Mouse (Mus musculus) regulatory T cell (primary cell): ENCODE results near the gene Gper1.

Experiments
- in situ Hi-C: fragments of 300-600 bp; cut with MboI, MseI; formaldehyde crosslinking; loops from one replicate; pipeline ENCODE4 v1.15.1; 2025; ENCODE audit warnings: high pct_unique_total_duplicates

Gene Gper1

DNA sequence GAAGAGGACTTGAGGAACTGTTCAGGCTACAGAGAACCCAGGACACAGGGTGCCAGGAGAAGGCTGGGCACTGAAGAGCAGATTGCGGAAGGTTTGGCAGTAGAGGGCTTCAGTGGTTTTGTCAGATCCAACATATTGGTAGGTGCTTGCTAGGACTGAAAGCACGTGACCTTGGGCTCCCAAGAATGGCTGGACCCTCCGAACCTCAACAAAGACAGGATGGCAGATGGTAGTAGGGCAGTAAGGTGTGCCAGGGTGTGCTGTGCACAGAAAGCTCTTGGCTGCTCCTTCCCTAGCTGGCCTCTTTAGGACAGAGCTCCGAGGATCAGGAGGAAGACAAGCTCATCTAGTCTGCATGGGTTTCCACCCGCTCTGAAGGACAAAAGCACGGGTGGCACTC is 11.8 kb upstream of the Gper1 start:
- in situ Hi-C loops, result no loop called here

DNA sequence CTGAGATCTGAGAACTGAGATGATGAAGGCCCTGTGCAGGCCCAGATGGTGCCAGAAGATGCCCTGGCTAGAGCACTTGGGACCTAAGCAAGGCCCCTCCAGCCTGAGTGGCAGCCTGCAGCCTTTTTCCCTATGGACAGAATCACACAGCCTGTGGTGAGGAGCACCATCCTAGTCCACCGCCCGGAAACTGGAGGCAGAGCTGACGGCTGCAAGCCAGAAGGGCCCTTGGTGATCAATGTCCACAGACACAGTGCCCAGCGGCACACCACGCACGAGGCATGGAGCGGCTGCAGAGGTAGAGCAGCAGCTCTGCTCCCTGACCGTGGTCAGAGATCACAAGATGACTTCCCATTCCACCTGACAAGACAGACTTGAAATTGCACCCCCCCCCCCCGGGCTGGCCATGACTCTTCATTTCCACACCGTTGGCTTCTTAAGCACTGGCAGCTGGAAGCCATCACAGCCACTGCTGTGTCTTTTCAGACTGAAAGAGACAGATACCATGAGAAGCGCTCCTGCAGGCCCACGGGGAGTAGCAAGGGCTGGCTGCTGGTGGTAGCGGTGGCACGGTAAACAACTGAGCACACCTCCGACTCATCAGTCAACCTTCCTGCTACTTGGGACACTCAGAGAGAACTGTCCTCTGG is 11.2 kb upstream of the Gper1 start:
- in situ Hi-C loops, result no loop called here

DNA sequence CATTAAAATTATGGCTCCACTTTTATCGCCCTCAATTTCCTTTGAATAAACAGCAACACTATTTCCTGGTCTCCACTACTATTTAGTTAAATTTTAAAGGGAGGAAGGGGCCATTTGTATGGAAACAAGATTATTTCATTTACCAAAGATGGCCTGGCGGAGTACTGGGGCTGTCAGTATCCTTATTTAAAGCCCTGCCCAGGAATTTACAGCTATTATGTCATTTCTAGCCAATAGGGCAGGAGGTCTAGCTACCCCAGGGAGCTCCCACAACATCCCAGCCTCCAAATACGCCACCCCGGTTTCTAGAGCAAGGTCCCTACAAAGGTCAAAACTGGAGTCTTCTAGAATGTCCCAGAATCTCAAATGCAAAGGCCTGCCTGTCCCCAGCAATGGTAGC is 9.4 kb upstream of the Gper1 start:
- in situ Hi-C loops, result no loop called here

DNA sequence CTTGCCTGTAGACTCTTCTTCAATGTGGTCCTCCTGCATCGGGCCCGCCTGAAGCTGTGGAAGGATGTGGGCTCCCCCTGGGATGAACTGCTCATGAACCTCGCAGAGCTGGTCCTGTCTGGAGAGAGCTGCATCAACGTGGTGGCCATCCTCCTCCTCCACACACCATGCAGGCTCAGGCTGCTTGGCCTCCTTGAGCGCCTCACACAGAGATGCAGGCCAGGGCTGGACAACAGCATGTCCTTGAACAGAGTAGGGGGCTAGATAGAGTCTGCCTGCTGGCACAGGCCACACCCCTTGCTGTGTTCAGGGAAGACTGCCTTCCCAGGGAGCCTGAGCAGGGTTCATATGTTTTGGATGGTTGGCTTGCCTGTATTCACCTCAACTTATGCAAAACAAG is 8.0 kb upstream of the Gper1 start:
- in situ Hi-C loops, result no loop called here

DNA sequence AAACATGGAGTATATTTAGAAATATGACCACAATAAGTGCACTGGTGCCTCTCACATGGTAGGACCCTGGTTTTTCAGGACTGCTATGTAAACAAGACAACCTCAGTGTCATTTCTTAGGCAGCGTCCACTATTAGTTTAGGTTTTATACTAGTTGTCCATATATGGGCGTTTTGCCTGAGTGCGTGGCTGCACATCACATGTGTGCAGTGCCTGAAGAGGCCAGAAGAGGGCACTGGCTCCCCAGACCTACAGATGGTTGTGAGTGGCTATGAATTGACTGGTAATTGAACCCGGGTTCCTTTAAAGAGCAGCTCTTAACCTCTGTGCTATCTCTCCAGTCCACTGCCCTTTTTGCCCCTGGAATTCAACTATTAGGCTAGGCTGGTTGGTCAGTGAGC is 6.0 kb upstream of the Gper1 start:
- in situ Hi-C loops, result no loop called here

DNA sequence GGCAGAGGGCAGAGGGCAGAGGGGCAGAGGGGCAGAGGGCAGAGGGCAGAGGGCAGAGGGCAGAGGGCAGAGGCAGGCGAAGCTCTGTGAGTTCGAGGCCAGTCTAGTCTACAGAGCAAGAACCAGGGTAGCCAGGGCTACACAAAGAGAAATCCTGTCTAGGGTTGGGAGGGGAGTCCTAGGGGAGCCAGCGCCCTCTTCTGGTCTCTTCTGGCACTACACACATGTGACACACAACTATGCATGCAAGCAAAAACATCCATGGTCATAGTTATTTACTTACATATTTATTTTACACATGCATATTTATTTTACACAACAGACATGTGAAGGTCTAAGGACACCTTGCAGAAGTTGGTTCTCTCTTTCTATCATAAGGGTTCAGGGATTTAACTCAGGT is 5.5 kb upstream of the Gper1 start:
- in situ Hi-C loops, result no loop called here

DNA sequence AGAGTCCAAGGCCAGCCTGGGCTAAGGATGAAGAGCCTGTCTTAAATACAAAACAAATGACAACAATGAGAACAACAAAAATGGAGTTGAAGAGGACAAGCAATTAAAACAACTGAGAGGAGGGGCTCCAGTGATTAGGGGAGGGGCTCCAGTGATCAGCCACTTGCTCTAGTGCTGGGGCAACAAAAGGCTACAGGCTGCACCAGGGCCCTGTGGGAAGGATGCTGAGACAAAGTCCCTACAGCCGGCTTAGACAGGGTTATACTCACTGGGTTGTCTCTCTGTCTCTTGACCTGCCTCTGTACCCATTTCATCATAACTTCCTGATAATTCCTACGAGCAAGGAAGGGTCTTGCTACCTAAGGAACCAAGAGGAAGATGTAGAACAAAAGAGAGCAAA is 4.8 kb upstream of the Gper1 start:
- in situ Hi-C loops, result no loop called here

DNA sequence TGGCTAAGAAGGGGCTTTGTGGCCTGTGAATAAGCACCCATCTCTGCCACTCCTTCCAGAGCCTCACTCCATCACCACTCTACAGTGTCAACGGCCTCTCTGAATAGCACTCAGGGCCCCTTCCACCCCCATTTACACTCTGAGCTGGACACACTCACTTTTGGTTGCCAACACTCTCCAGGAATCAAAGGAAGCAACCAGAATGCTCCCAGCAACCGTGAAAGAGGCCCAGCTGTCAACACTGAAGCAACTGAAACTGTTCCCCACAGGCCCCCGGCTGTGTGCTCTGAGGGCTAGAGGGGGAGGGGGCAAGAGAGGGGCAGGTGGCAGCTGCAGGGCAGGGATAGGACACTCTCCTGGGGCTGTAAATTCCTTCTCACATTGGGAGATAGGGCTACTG is 4.3 kb upstream of the Gper1 start:
- in situ Hi-C loops, result no loop called here

DNA sequence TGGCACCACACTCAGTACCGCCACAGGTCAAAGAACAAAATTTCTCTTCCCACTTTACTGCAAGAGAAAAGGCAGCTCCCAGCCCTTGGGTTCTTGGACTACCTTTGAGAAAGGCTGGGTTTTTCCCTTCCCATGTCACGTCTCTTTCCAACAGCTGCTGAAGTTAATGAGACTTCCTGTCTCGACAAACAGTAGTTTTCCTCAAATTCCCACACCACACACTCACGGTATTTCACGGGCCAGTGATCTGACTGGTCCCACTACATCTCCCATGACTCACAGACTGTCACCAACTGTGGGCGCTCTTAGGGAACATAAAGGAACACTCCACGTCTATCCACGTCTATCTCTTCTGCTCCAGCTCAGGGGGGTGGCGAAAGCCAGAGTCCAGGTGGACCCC is 2.2 kb downstream of the Gper1 start:
- in situ Hi-C loops, result loop anchor here (10.0 kb wide), 1 partner anchor 220 kb away; no protein-coding TSS in a partner anchor

DNA sequence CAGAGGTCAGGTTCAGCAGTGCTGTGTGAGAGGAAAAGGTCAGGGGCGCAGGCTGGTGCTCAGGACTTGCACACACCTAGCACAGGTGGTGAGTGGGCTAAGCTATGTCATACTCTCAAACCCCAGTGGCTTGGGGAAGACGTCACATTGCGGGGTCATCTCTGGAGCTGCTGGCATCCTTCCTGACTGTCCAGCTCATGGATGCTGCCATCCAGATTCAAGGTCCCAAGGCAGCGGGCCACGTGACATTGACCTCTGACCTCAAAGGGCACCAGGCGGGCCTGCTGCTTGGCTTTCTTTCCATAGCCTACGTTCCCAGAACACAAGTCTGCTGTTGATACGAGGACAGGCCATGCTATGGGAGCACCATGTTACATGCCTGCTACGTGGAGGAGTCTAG is 4.0 kb downstream of the Gper1 start:
- in situ Hi-C loops, result loop anchor here (10.0 kb wide), 1 partner anchor 218 kb away; no protein-coding TSS in a partner anchor

DNA sequence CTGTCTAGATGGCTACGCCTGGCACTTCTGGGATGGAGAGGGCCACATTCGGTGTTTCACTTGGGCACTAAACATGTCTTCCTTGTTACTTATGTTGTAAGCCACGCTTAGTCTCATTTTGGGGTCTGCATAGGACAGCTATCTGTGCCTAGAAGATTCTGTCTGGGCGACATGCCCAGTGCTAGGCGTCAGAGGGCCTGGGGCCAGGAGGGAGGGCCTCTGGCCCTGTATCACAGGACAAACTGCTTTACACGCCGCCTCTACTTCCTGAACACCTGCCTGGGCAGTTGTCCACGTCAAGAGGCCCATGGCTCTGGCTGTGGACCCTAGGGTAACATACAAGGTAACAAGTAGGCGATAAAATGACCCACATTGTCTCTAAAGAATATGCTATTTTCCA is 5.0 kb downstream of the Gper1 start:
- in situ Hi-C loops, result loop anchor here (10.0 kb wide), 1 partner anchor 217 kb away; no protein-coding TSS in a partner anchor

DNA sequence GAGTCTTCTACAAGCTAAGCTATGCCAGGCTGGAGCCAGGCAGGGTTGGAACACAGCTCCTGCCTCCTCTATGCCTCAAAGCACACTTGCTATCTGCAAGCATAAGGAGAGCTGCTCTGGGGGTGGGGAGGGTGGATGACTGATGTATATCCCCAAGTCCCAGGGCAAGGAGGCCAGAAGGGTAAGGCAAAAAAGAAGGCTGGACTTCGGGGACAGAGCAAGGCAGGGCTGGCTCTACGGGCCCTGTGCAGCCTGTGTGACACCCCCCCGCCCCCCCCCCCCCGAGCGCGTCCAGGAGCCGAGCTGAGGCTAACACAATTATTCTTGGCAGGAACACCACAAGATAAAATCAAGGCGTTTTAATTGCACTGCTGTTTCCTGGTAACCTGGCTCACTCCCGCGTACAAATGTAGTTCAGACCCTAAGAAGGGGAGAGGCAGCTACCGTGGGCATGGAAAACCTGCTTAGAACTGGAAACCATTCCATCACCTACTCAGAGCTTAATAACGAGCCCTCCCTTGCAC is 6.9 kb downstream of the Gper1 start:
- in situ Hi-C loops, result loop anchor here (10.0 kb wide), 1 partner anchor 215 kb away; no protein-coding TSS in a partner anchor

DNA sequence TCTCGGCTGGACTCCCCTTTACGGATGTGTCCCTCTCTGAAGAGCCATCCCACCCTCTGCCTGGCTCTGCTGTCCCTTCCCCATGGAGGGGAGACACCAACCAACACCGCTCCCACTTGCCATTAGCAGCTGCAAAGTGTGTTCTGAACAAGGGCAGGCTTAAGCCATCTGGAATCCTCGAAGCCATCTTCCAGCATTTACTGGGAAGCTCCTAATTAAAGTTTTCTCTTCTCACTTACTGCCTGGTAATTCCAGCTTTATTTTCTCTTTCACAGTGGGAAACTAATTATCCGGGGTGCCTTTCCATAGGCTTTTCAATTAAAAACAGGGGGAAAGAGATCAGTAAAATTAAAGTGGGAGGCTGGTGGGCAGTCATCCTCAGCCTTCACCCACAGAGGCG is 9.4 kb downstream of the Gper1 start:
- in situ Hi-C loops, result no loop called here

DNA sequence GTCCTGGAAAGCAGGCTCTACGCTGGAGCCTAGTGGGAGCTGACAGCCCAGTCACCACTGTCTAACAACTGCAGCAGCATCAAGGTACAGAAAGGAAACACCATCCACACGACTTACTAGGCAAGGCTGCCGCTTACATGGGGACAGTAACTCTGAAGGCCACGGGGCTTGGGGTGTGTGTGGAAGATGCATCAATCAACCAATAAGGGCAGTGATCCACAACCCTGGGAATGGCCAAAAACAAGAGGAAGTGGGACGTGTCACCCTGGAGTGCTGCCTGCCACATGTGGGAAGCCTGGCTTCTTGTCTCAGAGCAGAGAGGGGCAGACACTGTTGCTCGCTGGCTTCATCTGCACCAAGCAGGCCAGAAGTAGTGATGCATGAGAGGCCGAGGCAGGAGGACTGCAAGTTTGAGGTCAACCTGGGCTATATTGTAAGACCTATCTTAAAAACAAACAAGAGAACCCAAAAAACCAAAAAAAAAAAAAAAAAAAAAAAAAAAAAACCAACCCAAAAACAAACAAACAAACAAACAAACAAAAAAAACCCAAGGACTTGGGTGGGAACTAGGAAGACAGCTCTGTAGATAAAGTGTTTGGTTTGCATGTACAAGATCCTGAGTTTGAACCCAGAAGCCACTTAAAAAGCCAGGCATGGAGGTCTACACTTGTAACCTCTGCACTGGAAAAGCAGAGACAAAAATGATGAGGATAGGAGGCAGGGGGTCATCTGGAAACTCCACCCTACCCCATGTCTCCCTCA is 10.0 kb downstream of the Gper1 start:
- in situ Hi-C loops, result no loop called here

DNA sequence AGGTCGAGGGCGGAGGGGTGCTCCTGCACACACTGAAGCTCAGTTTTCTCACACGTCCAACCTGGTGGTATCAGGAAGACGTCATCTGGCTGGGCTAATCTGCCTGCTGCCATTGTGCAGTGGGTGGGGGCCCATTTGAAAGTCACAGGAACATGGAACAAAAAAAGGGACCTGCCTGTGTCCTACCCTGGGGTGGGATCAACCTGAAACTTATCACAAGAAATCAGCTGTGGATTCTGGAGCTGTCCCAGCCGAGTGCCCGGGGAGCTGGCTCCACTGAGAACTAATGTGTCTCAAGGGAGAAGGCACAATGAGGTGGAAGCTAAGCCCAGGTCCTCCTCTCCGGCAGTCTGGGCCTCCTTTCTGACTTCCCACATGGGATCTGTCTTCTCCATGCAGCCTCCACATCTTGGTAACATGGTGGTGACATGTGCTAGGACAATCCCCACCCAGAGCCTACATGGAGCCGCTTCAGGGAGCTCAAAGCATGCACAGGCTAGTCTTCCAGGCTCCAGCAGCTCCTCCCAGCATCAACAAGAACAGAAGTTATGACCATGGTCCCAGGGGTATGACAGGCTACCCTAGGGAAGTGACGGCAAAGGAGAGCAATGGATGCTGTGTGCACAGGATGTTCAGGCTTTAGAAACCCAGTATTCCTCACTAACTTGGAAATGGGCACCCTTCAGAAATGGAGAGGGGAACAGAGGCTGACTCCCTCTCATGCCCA is 11.1 kb downstream of the Gper1 start:
- in situ Hi-C loops, result no loop called here

DNA sequence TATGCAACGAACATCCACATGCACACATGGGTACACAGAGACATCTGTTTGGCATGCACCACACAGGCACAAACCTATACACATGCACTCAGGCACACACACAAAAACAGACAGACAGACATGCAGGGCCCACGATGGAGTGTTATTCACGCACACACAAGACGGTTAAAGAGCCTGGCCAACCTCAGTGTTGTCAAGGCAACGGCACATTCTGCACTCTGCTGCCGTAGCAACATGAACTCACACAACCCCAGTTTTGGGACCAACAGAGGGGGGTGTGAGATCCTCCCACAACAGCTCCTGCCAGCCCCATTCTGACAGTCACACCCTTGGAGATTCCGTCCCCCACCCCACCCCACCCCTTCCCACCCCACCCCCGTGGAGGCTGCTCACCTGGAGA is 12.0 kb downstream of the Gper1 start:
- in situ Hi-C loops, result no loop called here

DNA sequence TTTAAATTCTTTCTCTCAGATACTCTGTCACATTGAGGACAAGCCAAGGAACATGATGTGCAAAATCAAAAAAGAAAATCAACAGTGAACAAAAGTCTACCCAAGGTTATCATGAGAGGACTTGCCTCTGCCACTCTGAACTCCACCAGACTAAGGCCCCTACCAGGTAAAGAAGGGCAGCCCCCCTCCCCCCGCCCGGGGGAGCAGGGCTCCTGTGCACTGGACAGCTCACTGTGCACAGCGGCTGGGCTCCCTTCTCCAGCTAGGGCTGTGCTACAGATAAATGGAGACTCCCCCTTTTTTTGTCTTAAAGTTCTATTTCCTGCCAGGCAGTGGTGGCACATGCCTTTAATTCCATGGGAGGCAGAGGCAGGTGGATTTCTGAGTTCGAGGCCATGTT is 14.8 kb downstream of the Gper1 start:
- in situ Hi-C loops, result no loop called here

DNA sequence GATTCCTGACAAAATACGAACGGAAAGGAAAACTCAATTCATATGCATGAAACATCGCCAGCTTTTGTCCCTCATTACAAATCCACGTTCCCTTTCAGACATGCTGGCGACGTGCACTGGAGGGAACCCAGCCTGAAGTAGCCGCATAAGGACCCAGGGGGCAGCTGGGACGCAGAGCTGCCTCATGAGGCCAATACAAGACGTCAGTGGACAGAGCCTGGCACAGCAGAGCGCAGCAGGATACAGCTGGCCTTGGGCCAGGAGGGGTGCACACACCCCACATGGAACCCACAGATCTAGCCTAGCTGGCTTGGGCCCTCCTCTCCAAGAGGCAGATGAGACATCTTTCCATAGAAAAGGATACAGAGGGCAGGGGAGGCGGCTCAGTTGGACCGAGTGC is 15.5 kb downstream of the Gper1 start:
- in situ Hi-C loops, result no loop called here

DNA sequence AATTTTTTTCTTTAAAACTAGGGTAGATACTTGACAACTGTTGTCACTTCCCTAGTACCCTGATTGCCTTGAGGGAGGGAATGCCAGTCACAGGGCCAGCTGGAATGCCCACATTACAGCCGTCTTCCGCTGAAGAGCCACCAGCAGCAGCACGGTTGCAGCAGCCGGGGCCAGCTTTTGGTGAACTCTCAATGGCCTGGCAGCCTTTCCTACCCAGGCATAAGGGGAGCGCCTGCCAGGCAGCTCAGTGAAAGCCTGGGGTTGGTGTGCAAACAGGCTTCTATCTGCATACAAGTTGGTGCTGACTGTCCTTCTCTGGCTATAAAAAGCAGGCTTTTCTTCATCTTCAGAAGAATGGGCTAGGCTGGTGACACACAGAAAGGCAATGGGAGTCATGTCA is 17.5 kb downstream of the Gper1 start:
- in situ Hi-C loops, result no loop called here

DNA sequence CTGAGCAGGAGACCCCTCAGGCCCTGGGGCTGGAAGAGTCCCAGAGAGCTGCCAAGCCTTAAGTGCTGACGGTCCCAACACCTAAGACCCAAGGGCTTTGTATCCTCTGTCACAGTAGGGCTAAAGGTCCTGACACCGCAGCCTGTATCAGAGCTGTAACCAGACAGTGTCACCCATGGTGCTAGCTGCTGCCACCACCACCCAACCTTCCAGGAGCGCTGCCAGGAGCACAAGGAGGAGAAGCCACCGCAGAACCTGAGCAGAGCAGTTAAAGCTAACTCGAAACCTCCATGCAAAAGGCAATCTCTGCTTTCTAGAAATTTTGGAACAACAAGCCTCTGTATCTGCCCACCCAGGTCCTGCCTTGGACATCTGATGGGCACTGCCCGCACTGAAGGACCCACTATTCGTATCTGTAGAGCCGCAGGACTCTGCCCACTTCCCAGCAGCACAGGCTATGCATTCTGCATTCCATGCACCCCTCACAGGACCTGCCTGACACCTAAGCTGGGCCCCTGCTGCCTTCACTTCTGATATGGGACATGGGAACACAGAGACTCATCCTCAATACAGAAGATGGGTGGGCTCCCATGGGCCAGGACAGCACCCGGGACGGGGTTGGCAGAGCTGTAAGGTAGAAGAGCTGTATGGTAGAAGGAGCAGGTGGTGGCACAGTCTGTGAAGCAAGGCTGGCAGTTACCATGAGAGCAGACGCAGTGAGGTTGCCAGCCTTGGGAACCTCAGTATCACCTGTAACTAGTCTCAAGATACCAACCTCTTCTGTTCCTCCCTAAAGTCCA is 18.2 kb downstream of the Gper1 start:
- in situ Hi-C loops, result no loop called here

DNA sequence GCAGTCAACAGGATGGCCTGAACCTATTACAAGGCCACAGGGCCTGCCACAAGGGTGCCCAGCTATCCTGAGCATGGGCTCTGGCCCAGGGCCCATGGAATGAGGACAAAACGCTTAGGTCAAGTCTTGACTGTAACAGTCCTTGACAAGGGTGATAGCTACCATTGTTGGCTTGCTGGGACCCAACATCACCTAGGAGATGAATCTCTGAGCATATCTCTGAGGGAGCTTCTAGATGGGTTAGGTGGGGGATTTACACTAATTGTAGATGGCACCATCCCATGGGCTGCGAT is 18.7 kb downstream of the Gper1 start:
- in situ Hi-C loops, result no loop called here

DNA sequence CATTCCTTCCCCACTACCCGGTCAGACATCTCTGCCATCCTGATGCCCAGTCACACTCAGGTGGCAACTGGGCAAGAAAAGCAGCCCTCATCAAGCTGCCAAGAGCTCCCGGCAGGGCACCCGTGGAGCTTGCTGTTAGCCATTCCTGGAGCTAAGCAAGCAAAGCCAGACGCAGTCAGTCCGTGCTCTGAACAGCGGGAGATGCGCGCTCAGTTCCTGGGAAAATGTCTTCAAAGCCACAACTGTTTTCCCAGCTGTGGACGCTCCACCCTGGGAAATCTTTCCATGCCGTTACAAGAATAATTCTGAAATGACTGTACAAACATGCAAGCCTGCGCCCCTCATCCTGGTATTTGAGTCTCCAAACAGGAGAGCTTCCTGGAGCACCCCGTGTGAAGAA is 19.5 kb downstream of the Gper1 start:
- in situ Hi-C loops, result no loop called here
